Mouse (Mus musculus) c-Kit-positive CD71-negative TER-119-negative erythroid progenitor cells, embryonic 14.5 days (primary cell): ENCODE results near the gene Rack1.
"Not testable (repeated sequence)": the region's sequence is repeated elsewhere in the genome, so short reads cannot be mapped to it uniquely, and the experiment has no call there.

ENCODE experiments used
- DNase-seq: peaks from one replicate; pipeline ENCODE4 v3.0.0-alpha.2; 2013; ENCODE audit warnings: low read depth

Rack1 gene

GRCm38 (mm10) chr11:48841213-48841612 is 41.1 kb downstream of the Rack1 start:
- DNase-seq = no peak

GRCm38 (mm10) chr11:48842378-48842792 is 42.3 kb downstream of the Rack1 start:
- DNase-seq = no peak

GRCm38 (mm10) chr11:48843202-48843601 is 43.1 kb downstream of the Rack1 start:
- DNase-seq = no peak

GRCm38 (mm10) chr11:48844309-48844708 is 44.2 kb downstream of the Rack1 start:
- no peak for DNase-seq

- DNase-seq = no peak
Observed at GRCm38 (mm10) chr11:48845244-48845815, 45.2 kb downstream of the Rack1 start.

- DNase-seq = not testable (repeated sequence)
Observed at GRCm38 (mm10) chr11:48846362-48846761, 46.2 kb downstream of the Rack1 start.

GRCm38 (mm10) chr11:48846881-48847280 is 46.7 kb downstream of the Rack1 start:
- DNase-seq = no peak

- DNase-seq = no peak
Observed at GRCm38 (mm10) chr11:48850240-48850639, 50.1 kb downstream of the Rack1 start.

- DNase-seq = no peak
Observed at GRCm38 (mm10) chr11:48851270-48851995, 51.3 kb downstream of the Rack1 start.

GRCm38 (mm10) chr11:48852190-48852589 is 52.1 kb downstream of the Rack1 start:
- no peak for DNase-seq

GRCm38 (mm10) chr11:48852624-48853473 is 52.7 kb downstream of the Rack1 start:
- DNase-seq = no peak

- peak; percentile 74 for DNase-seq
Observed at GRCm38 (mm10) chr11:48853474-48854180, 53.5 kb downstream of the Rack1 start.
